Mouse (Mus musculus): ENCODE results near the gene Pafah2.

Gene Pafah2

GRCm38 (mm10) chr4:134425088-134425487, 29.0 kb downstream of the Pafah2 start:
- no peak for DNase-seq (ENCODE audit: low spot score)

- no peak for DNase-seq (ENCODE audit: low spot score)
Measured at GRCm38 (mm10) chr4:134430381-134431004, 34.4 kb downstream of the Pafah2 start.

- no peak for DNase-seq (ENCODE audit: low spot score)
Measured at GRCm38 (mm10) chr4:134432686-134433360, 36.7 kb downstream of the Pafah2 start.

GRCm38 (mm10) chr4:134436185-134436584, 40.1 kb downstream of the Pafah2 start:
- no peak for DNase-seq (ENCODE audit: low spot score)

GRCm38 (mm10) chr4:134436659-134437058, 40.5 kb downstream of the Pafah2 start:
- DNase-seq (ENCODE audit: low spot score): no peak

- no peak for DNase-seq (ENCODE audit: low spot score)
Measured at GRCm38 (mm10) chr4:134439119-134439518, 43.0 kb downstream of the Pafah2 start.

- DNase-seq (ENCODE audit: low spot score): no peak
Measured at GRCm38 (mm10) chr4:134439919-134440318, 43.8 kb downstream of the Pafah2 start.

GRCm38 (mm10) chr4:134442216-134442615, 46.1 kb downstream of the Pafah2 start:
- no peak for DNase-seq (ENCODE audit: low spot score)

- no peak for DNase-seq (ENCODE audit: low spot score)
Measured at GRCm38 (mm10) chr4:134443589-134443988, 47.5 kb downstream of the Pafah2 start.

GRCm38 (mm10) chr4:134444949-134445348, 48.8 kb downstream of the Pafah2 start:
- no peak for DNase-seq (ENCODE audit: low spot score)

- DNase-seq (ENCODE audit: low spot score): no peak
Measured at GRCm38 (mm10) chr4:134445489-134445888, 49.4 kb downstream of the Pafah2 start.

GRCm38 (mm10) chr4:134447966-134448365, 51.8 kb downstream of the Pafah2 start:
- DNase-seq (ENCODE audit: low spot score): no peak

- DNase-seq (ENCODE audit: low spot score): no peak
Measured at GRCm38 (mm10) chr4:134449595-134450391, 53.7 kb downstream of the Pafah2 start.

- DNase-seq (ENCODE audit: low spot score): no peak
Measured at GRCm38 (mm10) chr4:134450392-134451195, 54.5 kb downstream of the Pafah2 start.

- no peak for DNase-seq (ENCODE audit: low spot score)
Measured at GRCm38 (mm10) chr4:134451484-134451883, 55.4 kb downstream of the Pafah2 start.

GRCm38 (mm10) chr4:134453619-134454400, 57.7 kb downstream of the Pafah2 start:
- no peak for DNase-seq (ENCODE audit: low spot score)

- DNase-seq (ENCODE audit: low spot score): no peak
Measured at GRCm38 (mm10) chr4:134455310-134455709, 59.2 kb downstream of the Pafah2 start.

- no peak for DNase-seq (ENCODE audit: low spot score)
Measured at GRCm38 (mm10) chr4:134457130-134457825, 61.2 kb downstream of the Pafah2 start.

- DNase-seq (ENCODE audit: low spot score): no peak
Measured at GRCm38 (mm10) chr4:134458856-134459255, 62.7 kb downstream of the Pafah2 start.

GRCm38 (mm10) chr4:134460277-134460676, 64.2 kb downstream of the Pafah2 start:
- DNase-seq (ENCODE audit: low spot score): no peak

GRCm38 (mm10) chr4:134461252-134461651, 65.1 kb downstream of the Pafah2 start:
- DNase-seq (ENCODE audit: low spot score): no peak

Data from urinary bladder, postnatal 10 days (tissue).